Mouse (Mus musculus): ENCODE results near the gene Rbm20. TPM values are rescaled to one million over a fixed set of nuclear protein-coding genes. Genes with fewer than 3 reads are reported as not detected.

Rbm20 gene
- polyA plus RNA-seq (2015; fragmentation: Nextera tagmentation; extraction: Ambion mirVana) = 1.1 and 1.6 TPM in 2 replicates

DNA sequence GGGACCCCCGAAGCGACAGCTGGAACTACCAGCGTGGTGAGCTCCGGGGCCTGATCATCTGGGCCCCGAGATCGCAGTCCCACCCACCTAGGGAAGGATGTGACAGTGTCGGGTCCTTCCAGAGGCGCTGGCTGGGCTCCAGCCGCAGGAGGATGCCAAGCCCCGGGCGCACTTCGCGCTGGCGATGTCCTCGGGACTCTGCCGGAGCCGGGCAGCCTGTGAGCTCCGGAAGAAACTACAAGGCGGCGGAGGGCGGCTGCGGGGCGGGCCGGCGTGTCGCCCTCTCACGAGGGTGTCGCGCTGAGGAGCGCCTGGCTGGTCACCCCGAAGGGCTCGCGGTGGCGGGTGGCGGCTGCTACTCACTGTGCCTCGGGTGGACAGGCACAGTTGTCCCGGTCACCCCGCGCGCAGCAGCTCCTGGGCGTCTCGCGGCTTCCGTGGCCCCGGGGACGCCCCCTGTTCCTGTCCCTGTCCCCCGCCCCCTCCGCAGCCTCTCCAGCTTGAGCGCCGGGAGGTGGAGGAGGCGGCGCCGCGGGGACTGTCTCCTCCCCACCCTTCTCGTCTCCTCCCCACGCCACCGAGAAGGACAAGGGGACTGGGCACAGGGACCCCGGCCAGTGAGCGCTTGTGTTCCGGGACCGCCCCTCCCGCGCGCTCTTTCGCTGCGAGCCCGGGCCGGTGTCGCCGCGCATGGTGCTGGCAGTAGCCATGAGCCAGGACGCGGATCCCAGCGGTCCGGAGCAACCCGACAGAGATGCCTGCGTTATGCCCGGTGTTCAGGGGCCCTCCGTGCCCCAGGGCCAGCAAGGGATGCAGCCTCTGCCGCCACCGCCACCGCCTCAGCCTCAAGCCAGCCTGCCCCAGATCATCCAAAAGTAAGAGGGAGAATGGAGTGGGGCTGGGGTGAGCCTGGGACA lies at the start of gene Rbm20:
Gene Rbm20, plus strand, starts transcription at position 589 of the 917 bp plus-strand sequence.

DNA sequence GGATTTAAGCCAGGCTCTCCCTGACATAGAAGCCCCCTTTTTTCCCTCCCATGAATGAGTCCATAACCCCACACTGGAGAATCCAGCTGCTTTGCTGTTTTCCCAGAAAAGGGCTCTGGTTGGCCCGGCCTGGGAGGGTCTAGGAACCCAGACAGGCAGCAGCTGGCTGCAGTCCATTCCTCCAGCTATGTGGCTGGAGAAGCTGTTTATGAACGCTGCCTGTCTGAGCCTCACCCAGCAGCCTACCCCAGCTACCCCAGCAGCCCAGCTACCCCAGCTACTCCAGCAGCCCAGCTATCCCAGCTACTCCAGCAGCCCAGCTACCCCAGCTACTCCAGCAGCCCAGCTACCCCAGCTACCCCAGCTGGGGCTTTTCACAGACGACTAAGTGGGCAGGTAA lies 215.0 kb downstream of the Rbm20 start, which contains the start of gene Pdcd4:
Gene Pdcd4, plus strand, starts transcription at position 171 of the 400 bp plus-strand sequence.

Other genes with a start within 250 kb of the Rbm20 start
- 8.9 and 10.0 TPM in 2 replicates for gene Dusp5, start 148.2 kb upstream of the Rbm20 start, polyA plus RNA-seq (2015; fragmentation: Nextera tagmentation; extraction: Ambion mirVana)
- gene Nutf2-ps1, start 88.2 kb upstream of the Rbm20 start, polyA plus RNA-seq (2015; fragmentation: Nextera tagmentation; extraction: Ambion mirVana) = 222 and 233 TPM in 2 replicates
- gene Smc3, start 76.9 kb upstream of the Rbm20 start, polyA plus RNA-seq (2015; fragmentation: Nextera tagmentation; extraction: Ambion mirVana) = 26.6 and 31.6 TPM in 2 replicates
- gene Pdcd4, start 214.9 kb downstream of the Rbm20 start, polyA plus RNA-seq (2015; fragmentation: Nextera tagmentation; extraction: Ambion mirVana) = 50.7 and 51.8 TPM in 2 replicates